ENCODE assay signal across 13 mouse cellular contexts in the genomic region with DNA sequence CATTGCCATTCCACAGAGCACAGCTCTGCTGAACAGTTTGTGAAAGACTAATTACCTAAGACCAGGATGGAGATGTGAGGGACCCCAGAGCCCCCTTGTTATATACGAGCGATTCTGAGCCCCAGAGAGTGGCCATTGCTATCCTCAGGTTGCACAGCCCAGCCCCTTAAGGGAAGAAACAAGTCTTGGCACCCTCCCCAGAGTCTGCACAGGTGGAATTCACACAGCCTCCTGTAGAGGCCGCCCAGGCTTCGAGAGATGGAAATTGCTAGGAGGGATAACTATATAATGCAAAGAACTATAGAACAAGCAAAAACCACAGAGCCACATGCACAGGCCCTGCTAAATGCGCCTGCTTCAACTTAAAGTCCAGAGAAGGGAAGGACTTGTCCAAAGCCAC.
DNase-seq lines count a peak whose midpoint lies in the region; ATAC-seq lines count a peak whose summit lies in the region.
"Had no signal": no experiment of that assay in that cellular context is flagged by ENCODE, and none has a peak within 500 bp of the region (broad histone marks: within the 10 kb centered on the region; RNA-seq: fewer than 3 reads in every experiment).

No protein-coding gene starts in this region.

- H3K9me3 ChIP-seq in heart, embryonic 11.5 days (replicated peaks; ENCODE audit: control insufficient read depth, low read length): no peaks in the 10 kb centered on the region
- H3K9me3 ChIP-seq in lung, embryonic 16.5 days (ENCODE audit: control insufficient read depth, low read length): no peaks in the 10 kb centered on the region
- H3K9me3 ChIP-seq: limb, embryonic 13.5 days; midbrain, embryonic 10.5 days had no signal

- H3K4me3 ChIP-seq in heart, embryonic 11.5 days (ENCODE audit: low read depth, low read length): no peak overlapping the region
- H3K4me3 ChIP-seq in lung, embryonic 16.5 days (ENCODE audit: low read length): no peak overlapping the region
- H3K4me3 ChIP-seq: erythroblast, embryonic 14.5 days; limb, embryonic 13.5 days; midbrain, embryonic 10.5 days had no signal

- peak; percentile 72 for DNase-seq in heart, adult 11 months
- no peak for DNase-seq in lung, postnatal 4 days
- DNase-seq in cerebellum, adult 9-10 months: peak; percentile 33
- DNase-seq in right cerebral cortex, adult 2 months (ENCODE audit: low spot score in 2 of 2): peak; percentile 11 to 15
- DNase-seq in adrenal gland, postnatal 4 days (ENCODE audit: low spot score in 2 of 2): no peak
- DNase-seq in urinary bladder, postnatal 10 days (ENCODE audit: low spot score): no peak
- DNase-seq: adrenal gland, postnatal 25 days; kidney, adult 8-10 months had no signal

- H3K36me3 ChIP-seq in heart, embryonic 11.5 days (ENCODE audit: control insufficient read depth, insufficient read depth, low read length): no peaks in the 10 kb centered on the region
- H3K36me3 ChIP-seq in lung, embryonic 16.5 days (ENCODE audit: control insufficient read depth, insufficient read depth, low read length): no peaks in the 10 kb centered on the region
- H3K36me3 ChIP-seq: limb, embryonic 13.5 days; midbrain, embryonic 10.5 days had no signal

- H3K27me3 ChIP-seq in heart, embryonic 11.5 days (ENCODE audit: control insufficient read depth, insufficient read depth, low read length): no peaks in the 10 kb centered on the region
- H3K27me3 ChIP-seq in lung, embryonic 16.5 days (ENCODE audit: control insufficient read depth, insufficient read depth, low read depth, low read length): no peaks in the 10 kb centered on the region
- H3K27me3 ChIP-seq: limb, embryonic 13.5 days had no signal

- 66% methylated on average over 5 of the region's 5 CpGs for WGBS in heart, embryonic 11.5 days (ENCODE audit: insufficient replicate concordance)
- 49% methylated on average over 5 of the region's 5 CpGs for WGBS in lung, embryonic 16.5 days

- no peak overlapping the region for H3K27ac ChIP-seq in heart, embryonic 11.5 days (ENCODE audit: low read depth, low read length)
- no peak overlapping the region for H3K27ac ChIP-seq in lung, embryonic 16.5 days (ENCODE audit: low read length)
- H3K27ac ChIP-seq: limb, embryonic 13.5 days; midbrain, embryonic 10.5 days had no signal

- 0 out of 2 replicates have a peak, but pooled peaks cover 2% of the 10 kb centered on the region for H3K4me1 ChIP-seq in heart, embryonic 11.5 days (ENCODE audit: control insufficient read depth, insufficient read depth, low read length)
- no peaks in the 10 kb centered on the region; the same call in 1 of the 2 replicates for H3K4me1 ChIP-seq in lung, embryonic 16.5 days (replicated peaks; ENCODE audit: control insufficient read depth, insufficient read depth, low read length)
- H3K4me1 ChIP-seq: limb, embryonic 13.5 days had no signal

- no peak for ATAC-seq in heart, embryonic 11.5 days (replicated peaks; ENCODE audit: insufficient number of reproducible peaks, low FRiP score, low TSS enrichment)
- peak; percentile 65; the same call in 1 of the 2 replicates for ATAC-seq in lung, embryonic 16.5 days (ENCODE audit: low read depth)

- no peak overlapping the region for H3K9ac ChIP-seq in heart, embryonic 11.5 days (ENCODE audit: low read depth, low read length)
- no peak overlapping the region for H3K9ac ChIP-seq in lung, embryonic 16.5 days (ENCODE audit: low read length)
- H3K9ac ChIP-seq: limb, embryonic 13.5 days had no signal

- no peak overlapping the region for H3K4me2 ChIP-seq in heart, embryonic 11.5 days
- H3K4me2 ChIP-seq in lung, embryonic 16.5 days (ENCODE audit: low read depth, low read length): no peak overlapping the region
- H3K4me2 ChIP-seq: limb, embryonic 13.5 days had no signal

Comparison
In these comparisons a context has a peak if more than half of its experiments do, and no peak if none do; other contexts are left out.
1. DNase-seq: peak in heart, adult 11 months (single experiment), cerebellum, adult 9-10 months (single experiment) and right cerebral cortex, adult 2 months (2 of 2); none in lung, postnatal 4 days (0 of 2), adrenal gland, postnatal 4 days (0 of 2) and urinary bladder, postnatal 10 days (single experiment).